Mouse (Mus musculus): ENCODE results near the gene Zc3h12a.

- TF ChIP-seq CTCF (IDR thresholded peaks at IDR 0.05; ENCODE audit: low read depth, low read length) (no peak), GATA1 (IDR thresholded peaks at IDR 0.05; ENCODE audit: borderline replicate concordance, low read length) (no peak), GATA2 (IDR thresholded peaks at IDR 0.05; ENCODE audit: borderline replicate concordance, low read depth, low read length) (no peak), POLR2AphosphoS5 (IDR thresholded peaks at IDR 0.05; ENCODE audit: insufficient replicate concordance, low read depth, low read length) (no peak), TAL1 (conservative IDR thresholded peaks at IDR 0.05; ENCODE audit: low read depth, low read length) (no peak)
Measured at GRCm38 (mm10) chr4:125160951-125161331, 33.3 kb upstream of the Zc3h12a start.
